Mouse (Mus musculus): ENCODE measurements around the gene Ipo9. TPM values are rescaled to one million over a fixed set of nuclear protein-coding genes. Genes with fewer than 3 reads are reported as not detected.

Ipo9 gene
- polyA plus RNA-seq, 1 experiment from 2014 or later = 102 TPM

DNA sequence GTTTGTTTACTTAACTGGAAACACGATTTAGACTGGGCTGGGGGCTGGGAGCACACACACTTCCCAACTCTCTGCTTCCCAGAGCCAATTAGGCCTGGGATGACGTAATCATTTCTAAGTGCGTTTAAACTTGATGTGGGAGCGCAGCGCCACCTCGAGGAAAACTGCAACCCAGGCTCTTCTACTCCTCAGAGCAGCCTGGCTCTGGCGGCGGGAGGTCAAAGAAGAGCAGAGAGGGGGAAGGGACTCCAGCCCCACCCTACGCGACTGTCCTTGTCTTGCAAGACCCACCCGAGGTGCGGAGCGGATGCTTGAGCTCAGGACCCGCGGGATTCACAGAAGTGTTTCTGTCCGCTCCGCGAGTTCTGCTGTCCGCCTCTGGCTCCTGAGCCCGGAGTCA, 62.1 kb downstream of the Ipo9 start:
- Histone ChIP-seq H3K27ac (ENCODE audit: low read depth, low read length) (peak overlapping the region; percentile 50), H3K9ac (ENCODE audit: low read depth, low read length) (peak overlapping the region; percentile 72), H3K4me3 (ENCODE audit: low read length) (peak overlapping the region; percentile 47), H3K27me3 (replicated peaks; ENCODE audit: control insufficient read depth, insufficient read depth, low read length) (no peaks in the 10 kb centered on the region), H3K4me1 (ENCODE audit: control insufficient read depth, insufficient read depth, low read depth, low read length) (peaks cover 25% of the 10 kb centered on the region), H3K9me3 (ENCODE audit: control insufficient read depth, low read length) (no peaks in the 10 kb centered on the region), H3K4me2 (ENCODE audit: low read length) (peak overlapping the region; percentile 90), H3K36me3 (ENCODE audit: control insufficient read depth, insufficient read depth, low read length) (no peaks in the 10 kb centered on the region; the same call in 1 of the 2 replicates)
- peak; percentile 81 for ATAC-seq
- 0% methylated on average over 20 of the region's 20 CpGs for WGBS

DNA sequence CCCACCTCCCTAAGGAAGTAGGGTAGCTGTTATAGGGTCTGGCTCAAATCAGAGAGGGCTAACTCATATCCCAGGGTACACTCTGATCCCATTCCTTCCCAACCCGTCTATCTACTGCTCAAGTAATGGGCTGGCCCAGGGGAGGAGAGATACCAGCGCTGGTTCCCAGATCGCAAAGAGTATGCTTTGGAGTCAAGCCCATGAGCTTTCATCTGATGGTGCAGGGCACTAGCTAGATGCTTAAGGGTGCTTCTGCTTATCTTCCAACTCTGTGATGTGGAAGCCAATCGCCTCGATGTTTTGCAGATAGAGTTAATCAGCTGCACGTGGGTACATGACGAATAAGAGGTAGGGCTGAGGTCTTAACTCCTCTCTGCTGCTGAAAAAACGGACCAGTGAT, 62.7 kb downstream of the Ipo9 start:
- Histone ChIP-seq H3K9me3 (ENCODE audit: control insufficient read depth, low read length) (no peaks in the 10 kb centered on the region), H3K36me3 (ENCODE audit: control insufficient read depth, insufficient read depth, low read length) (no peaks in the 10 kb centered on the region; the same call in 1 of the 2 replicates), H3K27ac (ENCODE audit: low read depth, low read length) (no peak overlapping the region), H3K9ac (ENCODE audit: low read depth, low read length) (no peak overlapping the region), H3K27me3 (replicated peaks; ENCODE audit: control insufficient read depth, insufficient read depth, low read length) (no peaks in the 10 kb centered on the region), H3K4me3 (ENCODE audit: low read length) (no peak overlapping the region), H3K4me1 (ENCODE audit: control insufficient read depth, insufficient read depth, low read depth, low read length) (peaks cover 19% of the 10 kb centered on the region), H3K4me2 (ENCODE audit: low read length) (no peak overlapping the region)
- 77% methylated on average over 8 of the region's 8 CpGs for WGBS
- ATAC-seq = no peak

DNA sequence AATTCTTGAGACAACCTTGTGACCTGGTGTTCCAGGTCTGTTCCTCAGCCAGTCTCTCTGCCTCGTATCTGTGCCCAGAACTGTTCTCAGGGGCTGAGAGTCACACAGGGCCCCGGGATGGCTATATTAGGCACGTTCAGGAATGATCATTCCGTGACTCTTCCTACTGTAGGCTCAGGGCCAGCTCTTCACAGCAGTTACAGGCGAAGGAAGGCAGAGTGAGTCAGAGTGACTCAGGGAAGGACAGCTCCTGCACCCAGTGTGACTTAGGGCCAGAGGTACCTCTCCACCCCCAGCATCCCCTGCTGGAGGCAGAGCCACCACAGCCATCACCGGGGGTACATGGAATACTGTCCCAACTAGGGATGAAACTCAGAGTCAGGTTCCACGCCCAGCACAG, 63.3 kb downstream of the Ipo9 start:
- Histone ChIP-seq H3K4me1 (ENCODE audit: control insufficient read depth, insufficient read depth, low read depth, low read length) (peaks cover 13% of the 10 kb centered on the region), H3K27me3 (replicated peaks; ENCODE audit: control insufficient read depth, insufficient read depth, low read length) (no peaks in the 10 kb centered on the region), H3K4me3 (ENCODE audit: low read length) (no peak overlapping the region), H3K4me2 (ENCODE audit: low read length) (no peak overlapping the region), H3K9ac (ENCODE audit: low read depth, low read length) (no peak overlapping the region), H3K36me3 (ENCODE audit: control insufficient read depth, insufficient read depth, low read length) (no peaks in the 10 kb centered on the region; the same call in 1 of the 2 replicates), H3K9me3 (ENCODE audit: control insufficient read depth, low read length) (no peaks in the 10 kb centered on the region), H3K27ac (ENCODE audit: low read depth, low read length) (no peak overlapping the region)
- WGBS = 84% methylated on average over 7 of the region's 7 CpGs
- ATAC-seq = no peak

DNA sequence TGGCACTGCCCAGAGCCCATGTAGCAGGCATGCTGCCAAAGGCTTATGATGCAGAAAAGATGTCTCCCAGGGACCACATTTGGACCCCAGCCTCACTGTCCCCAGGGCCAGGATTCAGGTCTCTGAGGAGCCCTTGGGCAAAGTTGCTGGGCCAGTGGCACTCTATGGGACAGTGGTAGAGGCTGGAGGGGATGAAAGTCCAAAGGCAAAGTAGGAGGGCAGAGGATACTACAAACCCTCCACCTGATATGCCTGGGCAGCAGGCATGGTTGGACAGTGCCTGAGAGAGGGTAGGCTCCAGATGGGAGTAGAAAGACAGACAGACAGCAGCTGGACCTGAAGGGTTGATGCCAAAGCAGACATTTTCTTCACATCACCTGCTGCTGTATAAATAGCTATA, 63.9 kb downstream of the Ipo9 start:
- Histone ChIP-seq H3K4me2 (ENCODE audit: low read length) (no peak overlapping the region), H3K27me3 (replicated peaks; ENCODE audit: control insufficient read depth, insufficient read depth, low read length) (no peaks in the 10 kb centered on the region), H3K27ac (ENCODE audit: low read depth, low read length) (no peak overlapping the region), H3K4me3 (ENCODE audit: low read length) (no peak overlapping the region), H3K9ac (ENCODE audit: low read depth, low read length) (no peak overlapping the region), H3K9me3 (ENCODE audit: control insufficient read depth, low read length) (no peaks in the 10 kb centered on the region), H3K4me1 (ENCODE audit: control insufficient read depth, insufficient read depth, low read depth, low read length) (peaks cover 8% of the 10 kb centered on the region), H3K36me3 (ENCODE audit: control insufficient read depth, insufficient read depth, low read length) (no peaks in the 10 kb centered on the region)
- no peak for ATAC-seq

DNA sequence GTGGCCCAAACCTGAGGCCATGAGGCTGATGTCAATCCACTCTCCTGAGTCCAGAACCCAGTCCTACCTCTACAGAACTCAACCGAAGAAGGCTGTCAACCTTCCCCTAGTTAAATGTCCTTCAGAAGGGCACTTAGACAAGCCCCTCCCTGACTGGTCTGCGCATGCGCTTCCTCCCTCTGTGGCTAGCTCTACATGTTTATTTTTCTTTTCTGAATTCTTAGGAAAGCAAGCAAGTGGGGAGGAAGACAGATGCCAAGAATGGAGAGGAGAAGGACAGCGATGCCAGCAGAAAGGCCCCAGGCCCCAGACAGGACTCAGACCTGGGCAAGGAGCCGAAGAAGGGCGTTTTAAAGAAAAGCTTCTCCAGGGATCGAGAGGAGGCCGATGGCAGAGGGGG, 66.9 kb downstream of the Ipo9 start:
- Histone ChIP-seq H3K27me3 (replicated peaks; ENCODE audit: control insufficient read depth, insufficient read depth, low read length) (no peaks in the 10 kb centered on the region), H3K36me3 (ENCODE audit: control insufficient read depth, insufficient read depth, low read length) (no peaks in the 10 kb centered on the region), H3K9ac (ENCODE audit: low read depth, low read length) (no peak overlapping the region), H3K27ac (ENCODE audit: low read depth, low read length) (no peak overlapping the region), H3K4me1 (ENCODE audit: control insufficient read depth, insufficient read depth, low read depth, low read length) (no peaks in the 10 kb centered on the region), H3K4me3 (ENCODE audit: low read length) (no peak overlapping the region), H3K4me2 (ENCODE audit: low read length) (no peak overlapping the region), H3K9me3 (ENCODE audit: control insufficient read depth, low read length) (no peaks in the 10 kb centered on the region)
- 91% methylated on average over 8 of the region's 8 CpGs for WGBS
- no peak for ATAC-seq

- Histone ChIP-seq H3K36me3 (ENCODE audit: control insufficient read depth, insufficient read depth, low read length) (no peaks in the 10 kb centered on the region), H3K9ac (ENCODE audit: low read depth, low read length) (no peak overlapping the region), H3K27me3 (replicated peaks; ENCODE audit: control insufficient read depth, insufficient read depth, low read length) (no peaks in the 10 kb centered on the region), H3K4me3 (ENCODE audit: low read length) (no peak overlapping the region), H3K27ac (ENCODE audit: low read depth, low read length) (no peak overlapping the region), H3K4me1 (ENCODE audit: control insufficient read depth, insufficient read depth, low read depth, low read length) (no peaks in the 10 kb centered on the region), H3K9me3 (ENCODE audit: control insufficient read depth, low read length) (no peaks in the 10 kb centered on the region), H3K4me2 (ENCODE audit: low read length) (no peak overlapping the region)
- no peak for ATAC-seq
These were observed 68.2 kb downstream of the Ipo9 start for GRCm38 (mm10) chr1:135362115-135362514.

DNA sequence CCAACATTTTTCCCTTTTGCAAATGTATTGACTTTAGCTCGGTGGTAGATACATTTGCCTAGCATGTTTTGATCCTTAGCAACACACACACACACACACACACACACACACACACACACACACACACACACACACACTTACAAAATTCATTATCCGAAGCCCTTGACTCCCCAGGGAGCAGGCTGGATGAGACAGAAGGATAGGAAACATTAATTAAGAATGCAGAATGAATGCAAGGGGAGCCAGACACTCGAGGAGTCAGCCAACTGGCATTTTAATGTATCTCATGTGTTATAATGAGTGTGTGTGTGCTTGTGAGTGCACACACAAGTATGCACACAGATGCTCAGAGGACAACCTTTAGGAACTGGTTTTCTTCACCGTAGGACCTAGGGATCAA, 68.8 kb downstream of the Ipo9 start:
- no peaks in the 10 kb centered on the region for H3K4me1 ChIP-seq (ENCODE audit: control insufficient read depth, insufficient read depth, low read depth, low read length)
- no peak overlapping the region for H3K4me2 ChIP-seq (ENCODE audit: low read length)
- H3K9me3 ChIP-seq (ENCODE audit: control insufficient read depth, low read length) = no peaks in the 10 kb centered on the region
- WGBS = 57% methylated on average over 4 of the region's 4 CpGs
- no peak for ATAC-seq
- no peak overlapping the region for H3K4me3 ChIP-seq (ENCODE audit: low read length)
- H3K36me3 ChIP-seq (ENCODE audit: control insufficient read depth, insufficient read depth, low read length) = no peaks in the 10 kb centered on the region
- H3K27ac ChIP-seq (ENCODE audit: low read depth, low read length) = no peak overlapping the region
- no peaks in the 10 kb centered on the region for H3K27me3 ChIP-seq (replicated peaks; ENCODE audit: control insufficient read depth, insufficient read depth, low read length)
- no peak overlapping the region for H3K9ac ChIP-seq (ENCODE audit: low read depth, low read length)

- Histone ChIP-seq H3K27ac (ENCODE audit: low read depth, low read length) (no peak overlapping the region), H3K36me3 (ENCODE audit: control insufficient read depth, insufficient read depth, low read length) (no peaks in the 10 kb centered on the region), H3K4me2 (ENCODE audit: low read length) (no peak overlapping the region), H3K4me1 (ENCODE audit: control insufficient read depth, insufficient read depth, low read depth, low read length) (no peaks in the 10 kb centered on the region), H3K27me3 (replicated peaks; ENCODE audit: control insufficient read depth, insufficient read depth, low read length) (no peaks in the 10 kb centered on the region), H3K9ac (ENCODE audit: low read depth, low read length) (no peak overlapping the region), H3K9me3 (ENCODE audit: control insufficient read depth, low read length) (no peaks in the 10 kb centered on the region), H3K4me3 (ENCODE audit: low read length) (no peak overlapping the region)
- no peak for ATAC-seq
- 32% methylated on average over 2 of the region's 2 CpGs for WGBS
These were observed 71.2 kb downstream of the Ipo9 start for GRCm38 (mm10) chr1:135359071-135359470.

DNA sequence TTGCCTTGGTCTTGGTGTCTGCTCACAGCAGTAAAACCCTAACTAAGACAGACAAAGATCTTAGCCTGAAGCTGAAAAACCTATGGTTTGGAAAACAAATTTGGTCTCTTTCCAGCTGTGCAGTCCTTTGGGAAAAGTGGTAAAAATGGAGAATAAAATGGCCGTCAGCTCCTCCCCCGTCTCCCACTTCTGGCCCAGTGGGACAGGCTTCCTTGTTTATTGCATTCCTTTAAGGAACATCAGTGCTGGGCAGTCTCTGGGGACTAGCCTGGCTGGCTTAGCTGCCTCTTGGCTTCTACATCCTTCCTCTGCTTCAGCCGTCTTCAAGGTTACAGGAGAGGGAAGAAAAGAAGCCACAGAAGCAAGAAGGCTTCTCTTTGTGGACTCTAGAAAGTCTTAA, 78.3 kb downstream of the Ipo9 start:
- no peak overlapping the region for H3K9ac ChIP-seq (ENCODE audit: low read depth, low read length)
- no peaks in the 10 kb centered on the region for H3K36me3 ChIP-seq (ENCODE audit: control insufficient read depth, insufficient read depth, low read length)
- no peak overlapping the region for H3K4me2 ChIP-seq (ENCODE audit: low read length)
- no peak overlapping the region for H3K4me3 ChIP-seq (ENCODE audit: low read length)
- H3K27ac ChIP-seq (ENCODE audit: low read depth, low read length) = no peak overlapping the region
- no peak for ATAC-seq
- no peaks in the 10 kb centered on the region for H3K9me3 ChIP-seq (ENCODE audit: control insufficient read depth, low read length)
- H3K4me1 ChIP-seq (ENCODE audit: control insufficient read depth, insufficient read depth, low read depth, low read length) = no peaks in the 10 kb centered on the region
- no peaks in the 10 kb centered on the region for H3K27me3 ChIP-seq (replicated peaks; ENCODE audit: control insufficient read depth, insufficient read depth, low read length)
- WGBS = 73% methylated on average over 3 of the region's 3 CpGs

DNA sequence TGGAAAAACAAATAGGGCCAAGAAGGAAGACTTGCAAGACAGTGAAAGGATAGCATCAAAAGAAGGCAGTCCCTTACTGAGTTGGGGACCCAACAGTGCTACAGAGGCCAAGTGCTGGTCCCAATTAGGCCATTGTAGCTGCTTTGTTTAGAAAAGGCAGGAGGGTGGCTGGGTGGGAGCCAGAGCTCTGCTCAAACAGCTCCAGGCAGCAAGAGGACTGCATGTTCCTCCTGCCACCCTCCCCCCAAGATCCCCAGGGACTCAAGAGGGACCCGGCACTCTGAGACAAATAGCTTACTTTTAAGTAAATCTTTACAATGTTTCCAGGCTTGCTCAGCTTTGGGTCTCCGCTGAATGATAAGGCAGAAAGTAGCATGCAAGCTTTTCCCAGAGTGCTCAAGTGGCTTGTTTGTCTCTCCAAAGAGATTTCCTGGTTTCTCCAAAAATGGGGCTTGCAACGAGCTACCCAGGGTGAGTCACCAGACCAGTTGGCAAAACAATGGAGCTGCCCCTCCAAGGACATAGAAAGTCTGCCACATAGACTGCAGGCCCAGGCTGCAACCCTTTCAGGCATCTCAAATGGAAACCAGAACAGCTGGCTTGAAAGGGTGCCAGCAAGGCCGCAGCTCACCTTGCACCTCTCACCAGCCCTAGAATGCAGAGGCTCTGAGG, 82.7 kb downstream of the Ipo9 start:
- 54% methylated on average over 4 of the region's 4 CpGs for WGBS

More for the DNA sequence above, 82.7 kb downstream of the Ipo9 start:
- Histone ChIP-seq H3K4me2 (ENCODE audit: low read length) (no peak overlapping the region), H3K27ac (ENCODE audit: low read depth, low read length) (no peak overlapping the region), H3K4me1 (ENCODE audit: control insufficient read depth, insufficient read depth, low read depth, low read length) (no peaks in the 10 kb centered on the region), H3K9me3 (ENCODE audit: control insufficient read depth, low read length) (no peaks in the 10 kb centered on the region), H3K36me3 (ENCODE audit: control insufficient read depth, insufficient read depth, low read length) (no peaks in the 10 kb centered on the region), H3K4me3 (ENCODE audit: low read length) (no peak overlapping the region), H3K27me3 (replicated peaks; ENCODE audit: control insufficient read depth, insufficient read depth, low read length) (no peaks in the 10 kb centered on the region), H3K9ac (ENCODE audit: low read depth, low read length) (no peak overlapping the region)
- ATAC-seq = no peak

All from hindbrain, embryonic 16.5 days (tissue).